Mouse (Mus musculus) erythroblast, adult 5-6 weeks (primary cell): ENCODE data around the gene Gm13694. TPM values are rescaled to one million over a fixed set of nuclear protein-coding genes. Genes with fewer than 3 reads are reported as not detected.
"Not testable (repeated sequence)": the region's sequence is repeated elsewhere in the genome, so short reads cannot be mapped to it uniquely, and the experiment has no call there.

Source experiments
- ATAC-seq: replicated peaks from 2 replicates; pipeline ENCODE4 v1.8.0; 2016; ENCODE audit warnings: moderate number of reproducible peaks, mild to moderate bottlenecking, moderate TSS enrichment, inconsistent platforms; ENCODE audit not compliant: poor library complexity, low FRiP score, severe bottlenecking
- total RNA-seq, 2 experiments: library from RNA; stranded (forward) in 1 of 2; stranded (reverse) in 1 of 2; fragments of 150-400 nt in 1 of 2; fragments of 200-764, 138-1000 nt in 1 of 2; gene quantifications; 2 replicates each; pipeline versions ENCODE4 v1.2.3 to v1.2.4; 2015 to 2017; ENCODE audit warnings: low replicate concordance in 2 of 2

Gene Gm13694
- total RNA-seq (2015; ENCODE audit: low replicate concordance) (not detected in 2 replicates), total RNA-seq (2017; ENCODE audit: low replicate concordance) (0.42 TPM in 1 of 2 replicates, not detected in the other)

GRCm38 (mm10) chr2:83978633-83979032 is at the start of gene Gm13694:
Gene Gm13694 (plus strand): TSS chr2:83978933.
- not testable (repeated sequence) for ATAC-seq

GRCm38 (mm10) chr2:83929478-83930088 is 49.1 kb upstream of the Gm13694 start:
- ATAC-seq: no peak

GRCm38 (mm10) chr2:83940931-83941361 is 37.8 kb upstream of the Gm13694 start, which contains the start of gene Zswim2:
Gene Zswim2 (minus strand): TSS chr2:83941228.
- no peak for ATAC-seq

GRCm38 (mm10) chr2:83941378-83941777 is 37.4 kb upstream of the Gm13694 start:
- ATAC-seq: no peak

- no peak for ATAC-seq
Observed at GRCm38 (mm10) chr2:83941792-83942191, 36.9 kb upstream of the Gm13694 start.

GRCm38 (mm10) chr2:83955393-83955792 is 23.3 kb upstream of the Gm13694 start, which contains the start of gene Gm13698:
Gene Gm13698 (plus strand): TSS chr2:83955693.
- ATAC-seq: not testable (repeated sequence)

GRCm38 (mm10) chr2:83961203-83961602 is 17.5 kb upstream of the Gm13694 start, which contains the start of gene Gm13693:
Gene Gm13693 (plus strand): TSS chr2:83961503.
- not testable (repeated sequence) for ATAC-seq

- ATAC-seq: not testable (repeated sequence)
Observed at GRCm38 (mm10) chr2:83967013-83967412, 11.7 kb upstream of the Gm13694 start, which contains the start of gene Gm13695. Gene Gm13695 (plus strand): TSS chr2:83967313.

- not testable (repeated sequence) for ATAC-seq
Observed at GRCm38 (mm10) chr2:83972823-83973222, 5.9 kb upstream of the Gm13694 start, which contains the start of gene Gm13696. Gene Gm13696 (plus strand): TSS chr2:83973123.

- ATAC-seq: not testable (repeated sequence)
Observed at GRCm38 (mm10) chr2:83984443-83984842, 5.7 kb downstream of the Gm13694 start, which contains the start of gene Gm13697. Gene Gm13697 (plus strand): TSS chr2:83984743.

GRCm38 (mm10) chr2:83990253-83990652 is 11.5 kb downstream of the Gm13694 start, which contains the start of gene Gm13691:
Gene Gm13691 (plus strand): TSS chr2:83990553.
- not testable (repeated sequence) for ATAC-seq

GRCm38 (mm10) chr2:83993639-83994255 is 15.0 kb downstream of the Gm13694 start:
- peak; percentile 64; the same call in 1 of the 2 replicates for ATAC-seq

GRCm38 (mm10) chr2:83994526-83994925 is 15.8 kb downstream of the Gm13694 start:
- not testable (repeated sequence) for ATAC-seq

- ATAC-seq: no peak
Observed at GRCm38 (mm10) chr2:84008913-84009312, 30.2 kb downstream of the Gm13694 start.

GRCm38 (mm10) chr2:84009818-84010217 is 31.1 kb downstream of the Gm13694 start:
- no peak for ATAC-seq

- ATAC-seq: no peak
Observed at GRCm38 (mm10) chr2:84014572-84014971, 35.8 kb downstream of the Gm13694 start.

- not testable (repeated sequence) for ATAC-seq
Observed at GRCm38 (mm10) chr2:84016291-84016690, 37.6 kb downstream of the Gm13694 start.

- ATAC-seq: peak; percentile 62
Observed at GRCm38 (mm10) chr2:84018330-84018729, 39.6 kb downstream of the Gm13694 start.

- ATAC-seq: no peak
Observed at GRCm38 (mm10) chr2:84019519-84020305, 41.0 kb downstream of the Gm13694 start.

GRCm38 (mm10) chr2:84021930-84022329 is 43.2 kb downstream of the Gm13694 start:
- no peak for ATAC-seq
